Mouse (Mus musculus) R1 (cell line): Measurements from ENCODE around the gene Tlr7.
"Not testable (repeated sequence)": the region's sequence is repeated elsewhere in the genome, so short reads cannot be mapped to it uniquely, and the experiment has no call there.

Experiments
- DNase-seq: peaks from one replicate; pipeline ENCODE4 v3.0.0-alpha.2; 2018; ENCODE audit warnings: low read depth, low spot score

Tlr7 gene

DNA sequence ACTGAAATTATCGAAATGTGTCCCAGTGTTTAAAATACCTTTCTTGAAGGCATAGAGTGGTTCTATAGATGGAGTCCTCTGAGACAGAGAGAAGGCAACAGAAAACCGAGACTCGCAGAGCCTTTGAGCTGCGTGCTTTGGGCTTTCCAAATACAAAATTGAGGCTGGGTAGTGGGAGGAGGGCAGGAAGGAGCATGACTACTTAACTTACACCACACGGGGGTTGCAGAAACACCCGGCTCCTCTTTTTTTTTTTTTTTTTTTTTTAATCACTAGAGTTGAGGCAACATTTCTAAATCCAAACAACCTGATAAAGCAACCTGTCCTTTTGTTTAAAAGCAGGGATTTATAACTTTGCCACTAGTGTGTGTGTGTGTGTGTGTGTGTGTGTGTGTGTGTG lies at the start of gene Tlr7:
Gene Tlr7, minus strand, starts transcription at position 160 of the 400 bp plus-strand sequence.
- DNase-seq = no peak

DNA sequence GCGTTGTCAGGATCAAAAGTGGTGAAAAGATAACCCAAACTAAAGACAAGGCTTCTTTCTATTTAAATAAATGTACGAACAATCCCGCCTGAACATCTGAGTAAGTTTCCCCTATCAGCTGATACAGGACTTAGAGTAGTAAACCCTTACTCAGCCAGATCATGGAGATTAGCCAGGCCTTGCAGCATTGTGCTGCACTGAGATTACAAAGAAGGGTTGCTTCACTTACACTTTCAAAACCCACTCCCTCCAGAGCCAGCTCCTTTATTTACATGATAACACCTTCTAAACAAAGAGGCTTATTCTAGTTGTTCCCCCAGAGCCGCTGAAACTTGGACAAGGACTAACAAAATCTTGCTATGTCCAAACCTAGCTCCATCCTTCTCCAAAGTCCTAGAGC lies 49.7 kb upstream of the Tlr7 start:
- DNase-seq = peak; percentile 73

DNA sequence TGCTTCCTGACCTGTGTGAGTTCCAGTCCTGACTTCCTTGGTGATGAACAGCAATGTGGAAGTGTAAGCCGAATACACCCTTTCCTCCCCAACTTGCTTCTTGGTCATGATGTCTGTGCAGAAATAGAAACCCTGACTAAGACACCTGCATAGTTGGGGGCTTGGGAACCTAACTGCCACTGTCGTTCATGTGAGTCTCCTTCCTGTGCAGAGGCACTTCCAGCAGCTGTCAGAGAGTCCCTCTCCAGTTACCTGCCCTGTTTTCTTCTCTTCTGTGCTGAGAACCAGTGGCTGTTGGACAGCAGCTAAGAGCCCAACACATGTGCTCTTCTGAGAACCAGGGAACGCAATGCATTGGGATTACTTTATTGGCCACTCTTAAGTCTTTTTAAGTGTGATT lies 30.9 kb upstream of the Tlr7 start:
- not testable (repeated sequence) for DNase-seq

DNA sequence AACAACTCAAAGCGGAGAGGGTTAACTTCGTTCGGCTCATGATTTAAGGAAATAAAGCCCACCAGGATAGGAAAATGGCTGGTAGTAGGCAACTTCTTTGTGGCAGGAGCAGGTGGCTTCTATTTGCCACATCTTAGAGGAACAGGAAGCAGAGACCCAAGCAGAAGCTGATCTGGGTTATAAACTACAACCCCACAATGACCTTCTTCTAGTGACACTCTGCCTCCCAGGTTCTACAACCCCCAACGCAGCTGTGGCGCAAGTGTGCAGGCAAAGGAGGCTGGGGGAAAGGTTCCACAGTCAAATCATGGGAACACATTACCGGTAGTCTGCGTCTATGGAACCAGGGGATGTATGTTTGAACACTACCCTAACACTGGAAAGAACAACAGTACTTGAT lies 29.3 kb upstream of the Tlr7 start:
- no peak for DNase-seq

DNA sequence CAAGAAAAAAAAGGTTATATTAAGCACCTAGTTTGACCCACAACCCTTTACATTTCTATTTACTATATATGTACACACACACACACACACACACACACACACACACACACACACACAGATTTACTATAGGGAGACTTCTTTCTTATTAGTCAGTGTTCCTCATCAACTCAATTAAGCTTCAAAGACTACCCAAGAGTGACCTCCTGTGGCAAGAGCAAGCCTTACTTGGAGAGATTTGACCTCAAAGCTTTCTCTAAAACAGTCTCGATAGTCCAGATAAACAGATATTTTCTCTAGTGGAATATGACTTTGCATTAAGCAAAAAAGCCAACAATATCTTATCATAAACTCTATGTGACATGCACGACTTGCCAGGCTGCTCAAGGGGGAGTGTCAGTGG lies 27.1 kb upstream of the Tlr7 start:
- DNase-seq = no peak

DNA sequence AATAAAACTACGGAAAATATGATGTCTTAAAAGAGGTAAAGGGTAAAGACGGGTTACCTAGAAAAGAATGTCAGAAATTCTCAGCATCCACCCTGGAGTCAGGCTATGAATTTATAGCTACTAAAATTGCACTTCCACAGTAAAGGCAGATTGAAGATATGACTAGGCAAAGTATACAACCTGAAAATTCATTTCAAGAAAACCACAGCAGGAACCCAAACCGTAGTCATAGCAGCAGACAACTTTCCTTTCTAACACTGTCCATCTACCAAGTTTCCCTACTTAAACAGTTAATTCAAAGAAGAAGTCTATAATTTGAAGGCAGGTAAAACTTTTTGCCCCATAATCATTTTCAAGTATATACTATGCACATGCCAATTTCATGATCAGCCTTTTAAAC lies 25.6 kb upstream of the Tlr7 start:
- no peak for DNase-seq

DNA sequence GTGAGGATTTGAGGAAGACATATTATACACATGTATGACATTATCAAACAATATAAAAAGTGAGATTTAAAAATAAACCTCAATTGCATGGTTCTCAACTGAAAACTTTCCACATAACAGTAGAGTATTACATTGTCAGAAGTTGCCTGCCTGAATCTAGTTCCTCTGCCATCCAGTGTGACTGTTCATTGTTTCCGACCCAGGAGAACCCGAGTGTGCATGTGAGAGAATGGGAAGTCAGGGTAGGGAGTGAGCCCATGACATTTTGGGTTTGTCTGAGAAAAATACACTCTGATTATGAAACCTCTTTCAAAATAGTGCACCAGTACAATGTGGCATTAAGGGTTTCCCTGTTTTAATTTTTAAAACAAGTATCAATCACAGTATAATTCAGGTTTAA lies 23.3 kb upstream of the Tlr7 start:
- no peak for DNase-seq

DNA sequence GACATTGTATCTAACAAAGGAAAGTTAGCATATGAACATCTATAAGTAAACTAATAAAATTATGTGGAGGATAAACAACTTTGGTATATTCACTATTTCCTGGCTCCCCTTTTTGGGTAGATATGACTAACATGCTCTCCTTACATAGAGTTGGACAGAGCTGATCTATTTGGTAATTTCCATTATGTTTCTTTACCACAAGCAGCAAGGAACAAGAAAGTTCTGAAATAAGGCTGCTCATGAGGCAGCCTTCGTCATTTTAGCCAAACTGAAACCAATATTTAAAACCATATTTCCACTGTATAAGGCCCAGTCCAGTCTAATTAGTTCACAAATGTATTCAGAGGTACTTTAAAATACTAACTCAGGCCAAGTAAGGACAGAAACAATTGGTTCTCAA lies 16.1 kb upstream of the Tlr7 start:
- DNase-seq = no peak

DNA sequence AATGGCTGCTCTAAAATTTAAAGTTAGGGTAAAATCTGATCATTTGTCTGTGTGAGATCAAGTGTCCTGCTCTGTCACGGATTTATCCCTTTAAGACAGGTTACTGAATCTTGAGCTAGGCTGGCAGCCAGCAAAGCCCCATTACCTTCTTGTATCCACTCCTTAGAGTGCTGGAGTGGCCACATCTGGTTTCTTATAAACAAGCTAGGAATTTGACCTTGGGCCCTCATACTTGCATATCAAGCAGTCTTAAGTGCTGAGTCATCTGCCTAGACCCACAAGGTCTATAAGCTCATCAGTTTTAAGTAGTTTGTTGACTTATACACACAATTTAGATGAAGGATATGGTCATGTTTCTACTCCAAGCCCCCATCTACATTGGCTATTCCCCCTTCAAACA lies 14.0 kb upstream of the Tlr7 start:
- peak; percentile 60 for DNase-seq

DNA sequence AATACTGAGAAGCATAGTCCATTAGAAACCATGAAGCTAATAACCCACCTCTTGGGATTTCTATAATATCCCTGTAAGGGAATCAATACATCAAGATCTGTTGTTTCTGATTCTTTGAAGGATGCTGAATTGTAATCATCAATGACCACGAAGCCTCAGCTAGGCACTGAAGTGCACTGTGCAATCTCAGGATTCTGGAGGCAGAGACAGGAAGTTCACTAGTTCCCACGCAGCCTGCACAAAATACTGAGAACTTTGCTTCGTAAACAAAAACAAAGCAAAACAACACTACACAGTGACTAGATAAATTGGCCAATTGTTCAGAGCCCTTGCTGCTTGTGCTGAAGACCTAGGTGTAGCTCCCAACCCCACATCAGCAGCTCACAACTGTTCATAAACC lies 11.5 kb upstream of the Tlr7 start:
- no peak for DNase-seq

DNA sequence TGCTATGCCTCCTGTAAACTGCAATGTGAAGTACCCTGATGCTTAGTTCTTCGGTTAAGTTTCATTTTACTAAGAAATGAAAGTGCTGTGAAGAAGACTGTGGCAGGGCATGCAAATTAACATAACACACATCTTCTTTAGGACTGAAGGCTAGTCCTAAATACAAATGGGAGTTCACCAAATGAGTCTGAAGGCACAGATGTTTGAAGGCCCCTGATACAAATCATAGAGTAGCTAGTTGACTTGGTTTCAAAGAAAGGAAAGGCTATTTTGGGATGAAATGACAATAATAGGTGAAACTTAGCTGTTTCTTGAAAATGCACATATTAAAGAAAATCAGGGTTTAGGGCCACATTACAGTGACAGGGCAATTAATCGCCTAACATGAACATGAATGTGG lies 9.8 kb upstream of the Tlr7 start:
- DNase-seq = no peak

DNA sequence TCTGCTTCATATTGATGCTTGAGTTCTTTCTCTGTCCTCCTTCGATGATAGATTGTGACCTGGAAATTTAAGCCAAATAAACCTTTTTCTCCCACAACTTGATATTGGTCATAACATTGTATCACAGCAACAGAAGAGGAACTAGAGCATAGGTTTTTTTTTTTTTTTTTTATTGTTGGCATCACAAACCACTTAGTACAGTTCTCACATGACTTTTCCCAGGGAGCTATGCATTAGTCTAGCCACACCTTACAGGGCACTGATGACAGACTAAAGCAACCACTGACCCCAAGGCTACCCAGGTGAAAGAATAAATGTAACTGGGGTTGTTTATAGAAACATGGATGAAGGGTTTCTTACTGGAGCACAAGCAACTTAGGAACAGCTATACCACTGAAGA lies 7.6 kb upstream of the Tlr7 start:
- no peak for DNase-seq

DNA sequence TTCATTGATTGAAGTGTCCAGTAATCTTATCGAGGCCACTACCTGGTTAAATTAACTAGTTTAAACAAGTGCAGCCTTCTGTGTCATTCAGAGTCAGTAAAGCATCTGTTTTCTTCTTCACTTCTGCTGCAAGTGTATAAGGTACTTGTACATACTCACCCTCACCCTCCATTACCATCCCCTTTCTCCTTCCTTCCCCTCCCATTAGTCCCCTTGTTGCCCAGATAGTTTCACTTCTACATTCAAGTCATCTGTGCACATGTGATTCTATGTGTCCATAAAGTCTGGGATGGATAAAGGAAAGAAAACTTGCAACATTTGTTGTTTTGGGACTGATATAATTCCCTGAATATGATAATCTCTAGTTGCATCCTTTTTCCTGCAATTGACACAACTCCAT lies 4.2 kb upstream of the Tlr7 start:
- DNase-seq = no peak

DNA sequence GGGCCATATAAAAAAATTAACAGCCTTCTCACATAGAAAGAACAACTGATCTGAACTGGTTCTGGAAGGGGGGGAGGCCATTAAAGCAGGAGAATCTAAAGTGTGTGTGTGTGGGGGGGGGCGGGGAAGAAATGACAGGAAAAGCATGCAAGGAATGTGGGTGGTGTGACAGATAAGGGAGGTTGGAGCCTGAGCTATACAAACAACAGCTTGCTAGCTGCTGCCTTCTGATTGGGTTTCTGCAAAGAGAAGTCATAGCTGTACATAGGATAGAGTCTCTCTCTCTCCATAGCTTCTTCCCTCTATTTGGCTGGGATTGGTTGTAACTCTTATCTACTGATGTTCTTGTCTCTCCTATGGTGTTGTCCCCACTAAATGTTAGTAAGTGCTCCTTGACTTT lies 2.2 kb upstream of the Tlr7 start:
- DNase-seq = peak; percentile 18

DNA sequence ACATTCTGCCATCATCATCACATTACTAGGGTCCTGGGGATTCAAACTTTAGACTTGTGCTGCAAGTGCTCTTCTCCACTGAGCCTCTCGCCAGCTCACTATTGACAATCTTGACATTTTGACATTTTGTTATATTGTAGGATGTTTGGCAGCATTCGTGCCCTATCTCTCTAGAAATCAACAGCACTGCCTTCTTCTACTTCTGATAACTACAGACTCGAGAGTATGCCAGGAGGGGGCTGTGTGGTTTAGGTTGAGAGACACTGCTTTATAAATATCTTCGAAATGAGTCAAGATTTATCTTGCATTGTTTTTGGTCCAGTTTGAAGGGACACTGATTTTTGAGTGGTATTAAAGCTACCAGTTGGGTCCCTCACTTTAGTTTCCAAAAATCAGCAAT lies 635 bp upstream of the Tlr7 start:
- DNase-seq = no peak

DNA sequence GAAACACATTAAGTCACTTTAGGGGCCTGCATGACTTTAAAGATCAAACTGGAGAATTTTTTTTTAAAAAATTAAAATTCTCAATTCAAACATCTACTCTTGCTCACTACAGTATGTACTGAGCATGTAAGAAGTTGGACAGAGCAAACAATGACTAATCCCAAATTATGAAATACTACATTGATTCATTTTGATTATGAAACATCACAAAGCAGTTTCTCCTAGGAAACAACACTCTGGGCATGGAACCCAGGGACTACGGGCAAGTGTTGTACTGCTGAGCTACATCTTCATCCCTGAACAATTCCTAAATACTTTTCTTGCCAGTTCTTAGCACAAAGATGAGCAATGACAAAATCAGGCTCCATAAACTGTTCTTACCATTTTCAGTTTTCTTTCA lies 738 bp downstream of the Tlr7 start:
- no peak for DNase-seq

DNA sequence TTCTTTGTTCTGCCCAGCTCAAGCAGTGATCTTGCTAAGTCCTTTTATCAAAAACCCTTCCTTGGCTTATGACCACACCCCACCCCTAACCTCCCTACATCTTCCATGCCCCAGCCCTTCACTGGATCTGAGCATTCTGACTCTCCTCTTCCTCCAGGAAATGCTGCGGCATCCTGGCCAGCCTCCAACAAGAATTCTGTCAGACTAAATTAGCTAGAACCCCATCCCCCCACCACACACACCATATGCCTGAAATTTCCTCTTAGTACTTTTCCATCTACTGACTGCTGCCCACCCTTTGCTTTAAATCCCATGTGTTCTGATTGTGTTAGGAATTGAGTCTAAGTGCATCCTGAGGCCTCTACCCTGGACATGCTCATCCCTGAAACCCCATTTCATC lies 1.3 kb downstream of the Tlr7 start:
- DNase-seq = no peak

DNA sequence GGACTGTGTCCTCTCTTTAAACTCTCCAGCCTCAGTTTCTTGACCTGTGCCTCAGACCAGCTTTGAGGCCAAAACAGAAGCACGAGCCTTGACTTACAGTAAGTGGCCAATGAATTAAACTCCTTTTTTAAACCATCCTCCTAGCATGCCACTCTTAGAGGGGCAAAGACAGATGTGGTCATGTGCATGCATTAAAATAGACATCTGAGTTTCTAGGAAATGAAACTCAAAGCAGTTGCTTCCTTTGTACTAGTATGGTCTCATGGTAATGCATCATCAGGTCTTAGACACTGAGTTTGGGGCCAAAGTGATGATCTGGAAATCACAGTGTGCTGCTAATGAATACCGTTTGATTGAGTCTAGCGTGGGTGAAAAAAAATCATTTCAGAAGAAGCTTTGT lies 1.8 kb downstream of the Tlr7 start:
- no peak for DNase-seq

DNA sequence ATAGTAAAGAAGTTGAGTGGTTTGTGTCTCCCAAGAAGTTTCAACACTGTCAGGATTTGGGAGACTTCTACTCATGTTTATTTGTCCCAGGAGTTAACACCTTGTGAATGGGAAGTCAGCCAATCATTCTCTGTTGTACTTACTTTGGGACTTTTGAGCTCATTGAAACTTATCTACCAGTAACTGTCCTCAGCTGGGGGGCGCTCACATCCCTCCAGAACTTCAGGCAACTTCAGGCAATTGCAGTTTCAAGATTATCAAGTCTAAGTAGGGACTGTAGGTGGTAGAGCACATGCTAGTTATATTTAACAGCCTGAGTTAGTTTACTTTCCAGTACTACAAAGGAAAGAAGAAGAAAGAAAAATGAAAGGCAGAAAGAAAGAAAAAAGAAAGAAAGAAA lies 6.6 kb downstream of the Tlr7 start:
- no peak for DNase-seq

DNA sequence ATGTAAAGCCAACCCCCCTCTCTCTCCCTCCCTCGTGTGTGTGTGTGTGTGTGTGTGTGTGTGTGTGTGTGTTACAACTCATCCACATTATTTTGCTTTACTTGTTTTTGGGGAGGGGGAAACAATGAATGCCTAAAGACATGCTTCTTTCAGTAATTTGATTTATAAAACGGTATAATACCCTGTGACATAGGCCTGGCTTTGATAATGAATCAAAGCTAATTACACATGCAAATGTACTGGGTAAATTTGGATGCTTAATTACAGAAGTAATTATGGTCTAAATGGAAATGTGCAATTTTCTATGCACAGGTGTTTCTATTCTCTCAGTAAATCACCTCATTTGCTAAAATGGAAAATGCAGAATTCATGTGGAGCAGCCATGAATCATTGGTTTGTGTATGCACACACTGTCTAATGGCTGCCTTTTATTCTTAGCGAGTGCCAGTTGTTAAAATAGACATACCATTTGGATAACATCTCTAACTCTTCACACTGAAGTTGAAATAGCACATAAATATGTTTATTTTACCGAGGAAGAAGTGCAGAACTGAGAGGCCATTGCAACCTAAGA lies 9.0 kb downstream of the Tlr7 start:
- no peak for DNase-seq

DNA sequence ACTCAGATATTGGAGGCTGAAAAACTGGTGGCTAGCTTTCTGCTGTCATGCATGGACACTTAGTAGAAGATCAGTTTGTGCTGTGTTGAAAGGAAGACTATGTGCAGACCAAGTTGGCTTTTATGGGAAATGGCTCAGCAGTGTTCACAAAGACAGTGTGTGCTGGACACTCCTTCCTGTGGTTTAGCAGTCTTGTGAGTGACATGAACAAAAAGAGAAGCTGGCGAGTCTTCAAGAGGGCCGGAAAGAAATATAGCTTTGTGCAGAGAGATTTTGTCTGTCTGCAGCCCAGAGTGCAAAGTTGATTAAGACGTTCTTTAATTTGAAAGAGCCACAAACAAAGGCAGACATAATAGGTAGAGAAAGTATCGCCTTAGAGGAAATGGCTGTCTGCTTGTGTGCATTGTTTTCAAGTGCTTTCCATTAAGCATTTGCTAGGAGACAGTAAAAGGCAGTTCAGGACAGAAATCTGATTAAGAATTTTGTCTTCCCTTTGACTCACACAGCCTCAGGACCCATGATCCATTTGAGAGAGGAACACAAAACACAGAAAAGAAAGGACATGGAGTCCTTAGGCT lies 11.4 kb downstream of the Tlr7 start:
- no peak for DNase-seq

DNA sequence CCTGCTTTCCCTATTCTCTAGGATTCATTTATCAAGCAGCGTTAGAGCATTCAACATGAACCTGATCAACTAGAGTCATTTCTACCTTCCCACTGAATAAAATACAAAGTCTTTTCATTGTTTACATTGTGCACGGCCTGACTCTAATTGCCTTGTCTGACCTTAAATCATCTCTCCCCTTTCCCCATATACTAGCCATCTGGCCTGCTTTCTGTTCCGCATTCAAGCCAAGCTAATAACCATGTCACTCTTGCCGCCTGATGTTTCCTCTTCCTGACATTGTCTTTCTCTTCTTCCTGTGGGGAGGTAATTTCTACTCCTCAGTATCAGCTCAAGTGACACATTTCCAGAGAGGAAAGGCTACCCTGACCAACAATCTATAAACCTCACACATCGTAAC lies 14.6 kb downstream of the Tlr7 start:
- no peak for DNase-seq

DNA sequence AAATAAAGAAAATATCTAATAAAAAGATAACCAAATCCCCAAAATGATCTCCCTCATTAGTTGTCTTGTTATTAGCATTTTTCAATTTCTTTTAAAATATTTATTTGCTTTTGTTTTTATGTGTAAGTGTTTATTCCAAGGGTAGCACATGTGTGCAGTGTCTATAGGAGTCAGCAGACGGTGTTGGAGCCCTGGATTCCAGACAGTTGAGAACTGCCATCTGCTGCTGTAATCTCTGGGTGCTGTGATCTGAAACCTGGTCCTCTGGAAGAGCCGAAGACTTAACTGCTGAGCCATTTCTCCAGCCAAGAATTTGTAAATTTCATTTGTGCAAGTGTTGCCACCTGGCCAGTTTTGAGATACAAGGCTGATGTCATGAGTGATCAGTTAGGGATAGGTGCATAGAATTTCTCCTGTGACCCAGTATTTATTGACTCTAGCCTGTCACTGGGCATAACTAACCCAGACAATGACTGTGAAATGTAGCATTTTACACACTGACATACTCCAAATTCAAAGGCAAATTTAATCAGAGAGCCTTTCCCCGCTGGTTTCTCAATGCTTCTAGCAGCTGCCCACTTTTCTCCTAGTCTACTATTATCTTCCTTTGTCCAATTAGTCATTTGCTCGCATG lies 15.1 kb downstream of the Tlr7 start:
- no peak for DNase-seq

DNA sequence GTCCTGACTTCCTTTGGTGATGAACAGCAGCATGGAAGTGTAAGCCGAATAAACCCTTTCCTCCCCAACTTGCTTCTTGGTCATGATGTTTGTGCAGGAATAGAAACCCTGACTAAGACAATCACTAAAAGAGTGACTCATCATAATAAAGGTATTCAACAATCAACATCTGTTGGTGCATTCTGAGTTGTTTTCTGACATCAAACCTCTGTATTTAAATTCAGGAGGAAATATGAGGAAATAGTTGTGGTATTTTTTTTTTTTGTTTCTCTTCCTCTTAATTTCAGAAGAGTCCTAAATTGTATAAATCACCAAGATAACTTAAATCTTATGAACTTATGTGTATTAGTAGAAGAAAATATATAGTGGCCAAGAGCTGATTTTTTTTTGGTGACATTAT lies 28.3 kb downstream of the Tlr7 start:
- not testable (repeated sequence) for DNase-seq
